Mouse (Mus musculus) c-Kit-positive CD71-negative TER-119-negative erythroid progenitor cells, embryonic 14.5 days (primary cell): ENCODE measurements around the gene Arhgap6.

ENCODE experiments used
- DNase-seq: peaks from one replicate; pipeline ENCODE4 v3.0.0-alpha.2; 2013; ENCODE audit warnings: low read depth

Arhgap6 gene

GRCm38 (mm10) chrX:169112662-169113061, 317.8 kb downstream of the Arhgap6 start:
- no peak for DNase-seq

GRCm38 (mm10) chrX:169123115-169123772, 328.3 kb downstream of the Arhgap6 start:
- DNase-seq = no peak

- no peak for DNase-seq
Measured at GRCm38 (mm10) chrX:169123773-169124151, 328.9 kb downstream of the Arhgap6 start.

- no peak for DNase-seq
Measured at GRCm38 (mm10) chrX:169139758-169140157, 344.9 kb downstream of the Arhgap6 start.

GRCm38 (mm10) chrX:169140467-169140866, 345.6 kb downstream of the Arhgap6 start:
- DNase-seq = no peak

- no peak for DNase-seq
Measured at GRCm38 (mm10) chrX:169153805-169154204, 358.9 kb downstream of the Arhgap6 start.

GRCm38 (mm10) chrX:169158385-169158784, 363.5 kb downstream of the Arhgap6 start:
- DNase-seq = peak; percentile 7

GRCm38 (mm10) chrX:169170981-169171380, 376.1 kb downstream of the Arhgap6 start:
- no peak for DNase-seq

GRCm38 (mm10) chrX:169173796-169174195, 378.9 kb downstream of the Arhgap6 start:
- no peak for DNase-seq

GRCm38 (mm10) chrX:169178634-169179033, 383.7 kb downstream of the Arhgap6 start:
- no peak for DNase-seq

GRCm38 (mm10) chrX:169187100-169187499, 392.2 kb downstream of the Arhgap6 start, which contains the start of gene Amelx:
Gene Amelx (minus strand): TSS chrX:169187200.
- DNase-seq = no peak

- no peak for DNase-seq
Measured at GRCm38 (mm10) chrX:169210019-169210418, 415.1 kb downstream of the Arhgap6 start.

- DNase-seq = peak; percentile 8
Measured at GRCm38 (mm10) chrX:169220064-169220463, 425.2 kb downstream of the Arhgap6 start.

- DNase-seq = no peak
Measured at GRCm38 (mm10) chrX:169222357-169223062, 427.6 kb downstream of the Arhgap6 start.

GRCm38 (mm10) chrX:169255915-169256314, 461.0 kb downstream of the Arhgap6 start:
- no peak for DNase-seq

GRCm38 (mm10) chrX:169256741-169257140, 461.8 kb downstream of the Arhgap6 start:
- no peak for DNase-seq

- no peak for DNase-seq
Measured at GRCm38 (mm10) chrX:169261034-169261433, 466.1 kb downstream of the Arhgap6 start.

- no peak for DNase-seq
Measured at GRCm38 (mm10) chrX:169262212-169262611, 467.3 kb downstream of the Arhgap6 start.

- DNase-seq = no peak
Measured at GRCm38 (mm10) chrX:169263433-169264172, 468.7 kb downstream of the Arhgap6 start.

- DNase-seq = no peak
Measured at GRCm38 (mm10) chrX:169299579-169299978, 504.7 kb downstream of the Arhgap6 start.

GRCm38 (mm10) chrX:169302271-169303045, 507.6 kb downstream of the Arhgap6 start:
- no peak for DNase-seq

- DNase-seq = peak; percentile 52
Measured at GRCm38 (mm10) chrX:169303945-169304344, 509.0 kb downstream of the Arhgap6 start.
